Mouse (Mus musculus): ENCODE results near the gene Gmppa.

DNA sequence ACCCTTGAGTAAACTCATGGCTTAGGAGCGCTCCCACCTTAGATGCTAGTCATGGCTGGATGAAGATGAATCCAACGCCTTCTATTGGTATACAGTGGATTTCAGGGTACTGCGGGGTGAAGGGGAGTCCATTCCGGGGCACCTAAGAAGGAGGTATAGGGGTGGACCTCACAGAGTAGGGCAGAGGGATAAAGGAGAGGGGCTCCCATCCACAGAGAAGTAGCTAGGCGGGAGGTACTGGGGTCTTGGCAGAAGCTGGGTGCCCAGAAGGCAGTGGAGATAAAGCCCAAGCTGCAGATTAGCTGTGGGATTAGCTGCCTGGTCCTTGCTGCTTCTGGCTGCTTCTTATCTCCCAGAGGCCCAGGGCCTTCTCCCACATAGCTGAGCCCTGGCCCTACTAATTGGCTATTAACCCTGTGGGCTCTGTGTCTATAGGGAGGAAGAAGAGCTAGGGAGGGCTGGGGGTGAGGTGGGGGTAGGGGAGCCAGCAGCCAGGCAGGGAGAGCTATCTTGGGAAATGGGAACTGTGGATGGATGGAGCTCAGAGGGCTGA, 28.0 kb downstream of the Gmppa start:
- peak; percentile 24; the same call in 1 of the 3 replicates for TF ChIP-seq TAL1 (IDR thresholded peaks at IDR 0.05; ENCODE audit: low read length)
- TF ChIP-seq GATA1 (IDR thresholded peaks at IDR 0.05; ENCODE audit: low read length) = peak; percentile 69
